Mouse (Mus musculus) embryo, embryonic 10 days (tissue): ENCODE results near the gene Rps26.

Experiments
- DNase-seq: peaks from one replicate; pipeline ENCODE4 v3.0.0-alpha.2; 2015; ENCODE audit warnings: low spot score

Gene Rps26

GRCm38 (mm10) chr10:128606483-128606882 lies 20.1 kb downstream of the Rps26 start:
- no peak for DNase-seq

- no peak for DNase-seq
Observed at GRCm38 (mm10) chr10:128602470-128603128, 23.9 kb downstream of the Rps26 start.

- no peak for DNase-seq
Observed at GRCm38 (mm10) chr10:128601499-128601898, 25.0 kb downstream of the Rps26 start.

- no peak for DNase-seq
Observed at GRCm38 (mm10) chr10:128598476-128598875, 28.1 kb downstream of the Rps26 start.

DNA sequence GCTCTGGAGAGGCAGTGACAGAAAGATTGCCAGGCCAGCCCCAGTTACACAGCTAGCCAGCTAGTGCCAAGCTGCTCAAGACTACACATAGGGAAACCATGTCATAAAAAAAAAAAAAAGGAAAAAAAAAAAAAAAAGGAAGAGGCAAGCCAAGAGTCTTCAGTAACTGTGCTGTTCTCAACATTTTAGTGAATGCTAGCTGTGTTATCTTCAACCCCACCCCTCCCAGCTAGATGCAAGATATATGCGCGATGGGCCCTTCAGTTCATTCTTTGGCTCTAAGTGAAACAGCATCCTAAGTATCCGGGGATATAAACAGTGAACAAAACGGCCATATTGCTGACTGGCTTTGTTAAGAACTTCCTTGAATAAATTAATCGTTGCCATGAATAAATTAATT lies 33.8 kb downstream of the Rps26 start:
- no peak for DNase-seq

- no peak for DNase-seq
Observed at GRCm38 (mm10) chr10:128591436-128591835, 35.1 kb downstream of the Rps26 start.

DNA sequence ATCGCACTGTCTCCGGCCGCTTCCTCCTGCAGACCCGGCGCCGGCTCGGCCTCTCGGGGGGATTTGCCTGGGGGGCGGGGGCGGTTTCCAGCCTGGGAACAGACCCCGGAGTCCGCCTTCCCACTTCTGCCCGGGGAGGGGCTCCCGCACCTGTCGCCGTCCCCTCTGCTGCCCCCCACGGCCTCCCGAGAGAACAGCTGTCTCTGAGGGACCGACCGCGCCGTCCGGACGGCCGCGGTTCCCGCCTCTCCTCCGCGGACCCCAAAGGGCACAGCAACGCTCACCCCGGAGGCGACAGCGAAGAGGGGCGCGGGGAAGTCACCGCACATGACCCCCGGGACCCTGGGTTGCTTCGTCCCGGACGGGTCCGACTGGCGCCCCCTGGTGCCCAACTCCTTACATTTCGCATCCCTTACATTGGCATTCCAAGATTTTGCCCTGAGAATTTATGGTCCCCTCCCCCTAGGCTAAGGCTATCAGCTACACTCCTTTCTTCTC lies 36.3 kb downstream of the Rps26 start:
- DNase-seq: peak; percentile 87

DNA sequence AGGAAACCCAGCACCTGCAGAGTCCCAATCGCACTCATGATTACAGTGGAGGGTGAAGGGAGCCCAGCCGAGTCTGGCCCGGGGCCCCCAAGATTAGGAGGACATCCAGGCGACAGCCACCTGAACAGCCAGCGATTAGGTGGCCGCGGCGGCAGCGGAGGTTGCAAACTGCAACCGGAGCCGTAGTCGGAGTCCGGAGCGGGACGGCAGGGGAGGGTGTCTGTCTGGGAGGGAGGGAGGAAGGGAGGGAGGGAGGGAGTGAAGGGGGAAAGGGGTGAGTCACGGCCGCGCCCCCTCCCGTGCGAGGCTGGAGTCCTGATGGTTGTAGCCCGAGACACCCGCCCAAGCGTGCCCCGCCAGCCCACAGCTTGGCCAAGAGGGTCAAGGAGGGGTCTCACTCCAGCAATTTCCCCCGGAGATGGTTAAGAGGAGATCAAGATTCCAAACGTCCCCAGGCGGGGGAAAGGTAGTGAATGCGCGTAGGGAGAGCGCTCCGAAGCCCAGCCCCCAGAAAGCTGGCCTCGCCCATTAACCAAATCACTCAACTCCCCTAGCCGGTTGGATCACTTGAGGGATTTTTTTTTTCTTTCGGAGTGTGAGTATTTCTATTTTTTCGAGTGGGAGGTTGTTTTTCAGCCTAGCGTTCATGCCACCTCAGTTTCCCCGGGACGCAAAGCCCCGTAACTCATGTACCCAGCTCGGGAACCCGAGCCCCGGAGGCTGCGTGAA lies 36.9 kb downstream of the Rps26 start, which contains the start of gene Erbb3:
Gene Erbb3 (minus strand): TSS at position 189 of the 729 bp plus-strand sequence.
- peak; percentile 74 for DNase-seq

DNA sequence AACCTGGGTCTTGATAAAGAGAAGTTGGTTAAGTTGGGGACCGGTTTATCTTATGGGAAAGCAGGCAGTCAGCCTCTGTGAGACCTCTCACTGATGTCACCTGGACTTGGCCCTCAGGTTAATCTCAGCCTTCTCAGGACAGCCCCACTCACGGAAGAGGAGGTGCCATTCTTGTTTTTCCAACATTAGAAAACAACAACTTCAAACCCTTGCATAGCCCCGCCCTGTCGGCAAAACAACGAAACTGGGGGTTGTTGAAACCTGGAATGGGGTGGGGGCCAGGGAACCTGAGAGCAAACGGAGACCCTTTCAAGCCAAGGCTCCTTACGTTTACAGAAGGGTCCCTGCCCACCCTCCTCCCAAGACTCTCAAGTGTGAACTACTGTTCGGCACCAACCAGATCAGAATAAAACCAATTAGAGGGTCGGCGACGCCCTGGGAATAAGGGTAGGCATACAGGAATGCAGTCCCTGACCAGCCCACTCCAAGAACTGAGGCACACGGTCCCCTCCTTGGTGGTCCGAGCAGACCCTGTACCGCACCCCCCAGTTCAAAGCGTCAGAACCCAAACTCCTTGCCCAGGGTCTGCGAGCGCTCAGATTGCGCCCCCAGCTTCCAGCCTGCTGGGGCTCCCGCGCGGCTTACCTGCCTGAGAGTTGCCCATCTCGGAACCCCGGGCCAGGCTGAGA lies 37.6 kb downstream of the Rps26 start:
- DNase-seq: peak; percentile 23

DNA sequence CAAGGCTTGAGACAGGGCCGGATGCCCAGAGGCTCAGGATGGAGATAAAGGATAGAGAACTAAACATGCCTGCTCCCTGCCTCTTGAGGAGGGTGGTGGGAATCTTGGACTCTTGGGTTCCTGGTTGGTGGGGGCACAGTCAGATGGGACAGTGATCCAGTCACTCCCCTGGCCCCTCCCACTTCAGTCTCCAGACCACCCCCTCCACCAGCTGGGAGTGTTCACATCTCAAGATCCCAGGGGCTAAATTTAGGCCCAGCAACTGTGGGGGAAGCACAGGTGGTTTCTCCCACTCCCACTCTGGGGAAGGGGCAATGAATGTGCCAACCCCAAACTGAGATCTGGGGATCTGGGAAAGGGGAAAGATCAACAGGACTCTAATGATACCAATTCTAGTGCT lies 38.4 kb downstream of the Rps26 start:
- peak; percentile 16 for DNase-seq

GRCm38 (mm10) chr10:128587697-128588096 lies 38.9 kb downstream of the Rps26 start:
- no peak for DNase-seq

GRCm38 (mm10) chr10:128587120-128587519 lies 39.4 kb downstream of the Rps26 start:
- no peak for DNase-seq

- no peak for DNase-seq
Observed at GRCm38 (mm10) chr10:128586546-128586945, 40.0 kb downstream of the Rps26 start.

- DNase-seq: peak; percentile 37
Observed at GRCm38 (mm10) chr10:128584386-128584785, 42.2 kb downstream of the Rps26 start.

- peak; percentile 21 for DNase-seq
Observed at GRCm38 (mm10) chr10:128583644-128584043, 42.9 kb downstream of the Rps26 start.

- no peak for DNase-seq
Observed at GRCm38 (mm10) chr10:128579731-128580130, 46.8 kb downstream of the Rps26 start.

DNA sequence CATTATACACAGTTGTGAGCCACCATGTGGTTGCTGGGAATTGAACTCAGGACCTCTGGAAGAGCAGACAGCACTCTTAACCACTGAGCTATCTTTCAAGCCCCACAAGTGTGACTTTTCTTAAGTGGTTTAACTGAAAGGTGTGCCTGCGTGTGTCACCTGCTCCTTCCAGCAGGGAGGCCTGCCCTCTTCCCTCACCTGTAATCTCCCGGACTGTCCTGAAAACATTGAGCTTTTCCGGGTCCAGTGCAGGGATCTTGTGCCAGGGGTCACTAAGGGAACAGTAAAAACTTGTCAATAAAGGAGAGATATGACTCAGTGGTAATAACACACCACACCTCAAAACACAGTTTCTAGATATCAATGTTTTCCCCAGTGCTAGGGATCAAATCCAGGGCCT lies 47.2 kb downstream of the Rps26 start:
- no peak for DNase-seq

DNA sequence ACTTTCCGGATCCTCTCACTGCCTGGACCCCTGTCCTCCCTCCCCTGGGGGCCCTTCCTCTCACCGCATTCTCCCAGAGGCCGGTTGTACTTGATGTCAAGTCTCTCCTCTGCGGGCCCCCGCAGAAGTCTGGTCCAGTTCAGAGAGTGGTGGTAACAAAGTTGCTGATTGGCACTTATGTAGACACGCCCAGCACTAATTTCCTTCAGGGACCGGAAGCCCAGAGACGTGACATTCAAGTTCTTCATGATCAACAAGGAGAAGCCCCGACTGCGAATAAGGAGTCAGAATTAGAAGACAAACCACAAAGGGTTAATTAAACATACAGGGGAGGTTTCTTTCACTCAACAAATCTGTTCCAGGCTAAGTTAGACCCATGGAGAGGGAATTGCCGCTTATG lies 48.2 kb downstream of the Rps26 start:
- DNase-seq: no peak

DNA sequence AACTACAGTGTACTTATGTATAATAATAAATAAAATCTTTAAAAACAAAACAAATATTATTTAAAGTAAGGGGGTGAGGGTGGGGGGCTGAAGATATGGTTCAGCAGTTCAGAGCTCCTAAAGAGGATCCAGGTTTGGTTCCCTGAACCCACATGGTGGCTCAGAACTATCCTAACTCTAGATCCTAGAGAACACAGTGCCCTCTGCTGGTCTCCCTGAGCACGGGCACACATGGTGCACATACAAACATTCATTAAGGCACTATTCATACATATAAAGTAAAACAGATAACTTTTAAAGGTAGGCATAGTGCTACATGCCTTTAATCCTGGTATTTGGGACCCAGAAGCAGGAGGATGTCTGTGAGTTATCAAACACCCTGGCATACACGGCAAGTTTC lies 51.5 kb downstream of the Rps26 start:
- peak; percentile 29 for DNase-seq
